Mouse (Mus musculus) E14TG2a.4 (cell line): Measurements from ENCODE around the gene Spc24.

Experiments used
- CTCF ChIP-seq: conservative IDR thresholded peaks from 2 replicates; pipeline ENCODE4 v1.5.1; 2014; ENCODE audit warnings: low read length
- NANOG ChIP-seq: IDR thresholded peaks from 2 replicates; pipeline ENCODE4 v1.6.1; 2014; ENCODE audit warnings: borderline replicate concordance, low read length, mixed read lengths

GRCm38 (mm10) chr9:21733989-21734388 is 26.1 kb downstream of the Spc24 start:
- TF ChIP-seq CTCF, result no peak
- no peak for TF ChIP-seq NANOG
